Mouse (Mus musculus) layer of hippocampus, adult 8-10 months (tissue): ENCODE results near the gene H2afb3. TPM values are rescaled to one million over a fixed set of nuclear protein-coding genes. Genes with fewer than 3 reads are reported as not detected.
"Not testable (repeated sequence)": the region's sequence is repeated elsewhere in the genome, so short reads cannot be mapped to it uniquely, and the experiment has no call there.

ENCODE experiments used
- DNase-seq, 2 experiments: peaks; one replicate each; pipeline ENCODE4 v3.0.0; 2022; ENCODE audit warnings: low spot score in 2 of 2
- total RNA-seq, 4 experiments: library from RNA; stranded (reverse); gene quantifications; 2 replicates each; pipeline ENCODE4 v1.2.4; 2022

Gene H2afb3
- total RNA-seq = not detected

DNA sequence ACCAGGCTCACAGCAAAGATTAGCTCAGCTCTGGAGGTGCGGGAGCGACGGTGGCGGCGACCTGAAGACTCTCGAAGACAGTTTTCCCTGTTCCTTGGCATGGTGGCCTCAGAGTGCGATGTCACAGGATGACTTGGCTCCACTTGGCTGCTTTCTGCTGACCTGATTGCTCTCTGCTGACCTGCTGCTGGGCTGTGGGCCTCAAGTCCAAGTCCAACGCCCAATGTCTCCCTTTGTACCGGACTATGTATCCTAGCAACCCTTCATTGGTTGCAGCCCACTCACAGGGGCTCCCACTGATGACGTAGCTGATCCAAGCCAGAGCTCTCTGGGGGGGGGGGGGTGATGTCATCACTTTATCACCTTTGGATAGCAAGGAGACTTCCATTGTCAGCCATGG is at the start of gene H2afb3:
H2afb3 (minus strand) TSS at position 101 of the 400 bp plus-strand sequence.
- not testable (repeated sequence) for DNase-seq

DNA sequence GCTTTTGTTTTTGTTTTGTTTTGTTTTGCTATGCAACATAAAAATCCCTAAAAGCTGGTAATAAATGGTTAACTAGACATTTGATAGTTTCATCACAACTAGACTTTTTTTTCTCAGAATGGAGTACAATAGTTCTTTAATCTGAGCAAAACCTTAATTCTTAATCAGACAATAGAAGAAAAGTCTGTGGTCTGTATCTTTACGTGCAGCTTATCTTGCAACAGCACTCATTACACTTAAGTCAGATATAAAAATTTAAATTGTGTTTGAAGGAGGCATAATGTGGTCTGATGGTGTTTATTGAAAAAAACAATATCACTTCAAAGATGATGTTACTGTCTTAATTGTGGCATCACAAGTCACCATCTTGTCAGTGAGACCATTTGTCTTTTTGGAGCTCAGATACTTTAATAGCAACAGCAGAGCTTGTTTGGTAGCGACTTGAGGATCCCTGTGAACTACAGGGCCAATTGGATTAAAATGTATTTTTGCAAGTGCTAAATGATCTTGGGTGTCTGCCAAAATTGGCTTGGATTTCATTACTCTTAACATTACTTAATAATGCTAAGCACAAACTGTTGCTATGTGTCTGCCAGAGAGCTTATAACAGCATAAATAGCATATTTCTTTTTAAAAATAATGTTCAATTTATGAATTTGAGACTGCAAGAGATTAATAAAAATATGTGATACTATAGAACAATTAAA is 11.3 kb downstream of the H2afb3 start:
- no peak for DNase-seq

DNA sequence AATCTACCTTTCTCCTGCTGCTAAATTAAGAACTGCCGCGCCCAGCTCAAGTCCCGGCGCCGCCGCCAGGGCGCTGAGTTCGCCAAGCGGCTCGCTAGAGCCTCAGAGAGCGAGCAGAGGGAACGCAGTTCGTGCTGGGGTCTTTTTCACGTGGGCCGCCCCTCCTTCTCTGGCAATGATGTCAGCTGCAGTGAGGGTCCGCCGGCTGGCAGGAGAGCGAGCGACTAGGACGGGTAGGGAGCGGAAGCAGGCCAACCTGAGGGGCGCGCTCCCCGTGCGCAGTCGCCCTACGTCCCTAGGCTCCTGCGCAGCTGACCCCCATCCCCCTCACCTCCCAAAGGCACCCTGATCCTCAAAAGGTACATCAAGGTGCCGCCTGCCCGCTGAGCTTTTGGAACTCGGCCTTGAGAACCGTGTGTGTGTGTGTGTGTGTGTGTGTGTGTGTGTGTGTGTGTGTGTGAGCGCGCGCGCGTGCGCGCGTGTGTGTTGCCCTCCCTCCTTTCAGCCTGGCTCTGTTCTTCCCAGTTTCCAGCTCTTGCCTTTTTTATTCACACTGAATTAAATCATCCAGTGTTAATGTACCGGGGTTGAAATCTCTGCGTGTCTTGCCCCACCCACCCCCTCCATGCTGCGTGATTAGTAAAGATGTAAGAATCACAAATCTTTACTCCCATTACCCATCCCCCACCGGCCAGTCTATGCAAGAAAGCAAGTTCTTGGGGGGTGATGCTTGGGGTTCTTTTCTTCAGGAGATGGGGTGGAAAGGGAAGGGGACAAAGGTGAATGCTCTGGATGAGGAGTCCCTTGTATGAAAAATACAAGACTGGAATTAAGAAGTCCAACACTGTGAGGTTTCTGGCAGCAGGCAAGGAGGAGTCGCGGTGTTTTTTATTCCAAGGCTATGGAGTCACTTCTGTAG is 19.8 kb downstream of the H2afb3 start:
- peak in 1 of 2 experiments; percentile 10 for DNase-seq

- DNase-seq = peak in 1 of 2 experiments; percentile 11
Measured at GRCm38 (mm10) chrX:120291696-120292095, 21.2 kb downstream of the H2afb3 start.

GRCm38 (mm10) chrX:120290900-120291280 is 22.0 kb downstream of the H2afb3 start:
- DNase-seq = peak in 1 of 2 experiments; percentile 0

GRCm38 (mm10) chrX:120290011-120290899 is 22.6 kb downstream of the H2afb3 start, which contains the start of gene Pcdh11x:
Pcdh11x (plus strand) TSS chrX:120290259.
- DNase-seq = peak in 1 of 2 experiments; percentile 47

- peak in 1 of 2 experiments; percentile 2 for DNase-seq
Measured at GRCm38 (mm10) chrX:120287502-120287901, 25.4 kb downstream of the H2afb3 start.

DNA sequence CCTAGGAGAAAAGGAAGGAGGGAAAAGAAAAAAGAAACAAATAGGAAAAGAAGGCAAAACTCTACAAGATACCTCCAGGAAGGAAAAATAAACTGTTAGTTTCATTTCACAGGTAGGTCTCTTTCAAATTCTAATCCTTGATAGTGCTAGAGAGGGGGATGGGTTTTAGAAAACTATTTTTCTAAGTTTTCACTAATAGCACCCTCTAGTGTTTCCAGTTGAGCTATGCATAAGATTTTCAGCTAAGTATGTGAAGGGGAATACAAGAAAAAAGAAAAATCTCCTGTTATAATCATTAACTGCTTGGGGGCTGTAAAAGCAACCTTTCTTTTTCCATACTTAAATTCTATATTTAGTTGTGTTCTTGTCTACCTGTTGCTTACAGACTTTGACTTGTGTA is 27.4 kb downstream of the H2afb3 start:
- DNase-seq = no peak

Other genes with a start within 250 kb of the H2afb3 start
- gene Pcdh11x, start 22.8 kb downstream of the H2afb3 start, total RNA-seq = 10 to 100 TPM in 1 of 4 experiments, 1 to 10 TPM in 3; 7.4 to 10.1 (median 8.7) TPM